Mouse (Mus musculus) heart, postnatal 0 days (tissue): Measurements from ENCODE around the gene H2-M11. TPM values are rescaled to one million over a fixed set of nuclear protein-coding genes. Genes with fewer than 3 reads are reported as not detected.

Source experiments
- ATAC-seq: fragments of 200-750 bp; cut with Nextera tagmentation; 2 replicates; pipeline ENCODE4 v1.8.0; 2017; ENCODE audit warnings: low read depth, moderate number of reproducible peaks, moderate library complexity; ENCODE audit not compliant: insufficient read depth
- DNase-seq: peaks from one replicate; pipeline ENCODE4 v3.0.0-alpha.2; 2016; ENCODE audit warnings: low spot score
- H3K27ac ChIP-seq: fragments of 300-500 bp; sonication (generic); 2 replicates; pipeline ENCODE4 v1.5.1; 2014; ENCODE audit warnings: low read depth, mild to moderate bottlenecking
- H3K27me3 ChIP-seq: fragments of 300-500 bp; sonication (generic); 2 replicates; pipeline ENCODE4 v1.6.1; 2014; ENCODE audit warnings: low read length, mixed read lengths; ENCODE audit not compliant: control insufficient read depth, insufficient read depth
- H3K36me3 ChIP-seq: fragments of 300-500 bp; sonication (generic); replicated peaks from 2 replicates; pipeline ENCODE4 v1.6.1; 2014; ENCODE audit warnings: low read length, mixed read lengths; ENCODE audit not compliant: control insufficient read depth, insufficient read depth
- H3K4me1 ChIP-seq: fragments of 300-500 bp; sonication (generic); 2 replicates; pipeline ENCODE4 v1.6.1; 2014; ENCODE audit warnings: antibody characterized with exemption; ENCODE audit not compliant: control insufficient read depth, insufficient read depth
- H3K4me2 ChIP-seq: fragments of 300-500 bp; sonication (generic); 2 replicates; pipeline ENCODE4 v1.6.1; 2014; ENCODE audit warnings: low read depth, mild to moderate bottlenecking, low read length, moderate library complexity
- H3K4me3 ChIP-seq: fragments of 300-500 bp; sonication (generic); 2 replicates; pipeline ENCODE4 v1.5.1; 2014; ENCODE audit warnings: low read depth, low read length
- H3K9ac ChIP-seq: fragments of 300-500 bp; sonication (generic); replicated peaks from 2 replicates; pipeline ENCODE4 v1.6.1; 2014; ENCODE audit warnings: low read depth, low read length, mixed read lengths
- H3K9me3 ChIP-seq: fragments of 300-500 bp; sonication (generic); replicated peaks from 2 replicates; pipeline ENCODE4 v1.6.1; 2016; ENCODE audit warnings: low read length; ENCODE audit not compliant: control insufficient read depth
- CTCF ChIP-seq: IDR thresholded peaks from 2 replicates; pipeline ENCODE4 v1.5.1; 2016; ENCODE audit warnings: antibody characterized with exemption, control low read depth, low read depth
- EP300 ChIP-seq: IDR thresholded peaks from 2 replicates; pipeline ENCODE4 v1.6.1; 2016; ENCODE audit warnings: antibody characterized with exemption, low read depth
- WGBS: fragments of 180-500 bp; shearing (Covaris S2); extraction: QIAGEN DNeasy Blood & Tissue Kit; methylation state at CpG from one replicate; pipeline ENCODE4 v1.1.7; 2014; 5-methylcytosine and 5-hydroxymethylcytosine counted together
- polyA plus RNA-seq: library from polyadenylated mRNA; unstranded; fragments of >200 nt; fragmentation: Nextera tagmentation; extraction: Ambion mirVana; gene quantifications from 2 replicates; pipeline ENCODE4 v1.2.1, GENCODE M21; 2015
- total RNA-seq: library from RNA; depleted of rRNA; stranded (reverse); fragments of >200 nt; gene quantifications from 2 replicates; pipeline ENCODE4 v1.2.3, GENCODE M21; 2014; ENCODE audit warnings: low replicate concordance; rRNA removed

Gene H2-M11
- total RNA-seq (not detected in 2 replicates), polyA plus RNA-seq (not detected in 2 replicates)

DNA sequence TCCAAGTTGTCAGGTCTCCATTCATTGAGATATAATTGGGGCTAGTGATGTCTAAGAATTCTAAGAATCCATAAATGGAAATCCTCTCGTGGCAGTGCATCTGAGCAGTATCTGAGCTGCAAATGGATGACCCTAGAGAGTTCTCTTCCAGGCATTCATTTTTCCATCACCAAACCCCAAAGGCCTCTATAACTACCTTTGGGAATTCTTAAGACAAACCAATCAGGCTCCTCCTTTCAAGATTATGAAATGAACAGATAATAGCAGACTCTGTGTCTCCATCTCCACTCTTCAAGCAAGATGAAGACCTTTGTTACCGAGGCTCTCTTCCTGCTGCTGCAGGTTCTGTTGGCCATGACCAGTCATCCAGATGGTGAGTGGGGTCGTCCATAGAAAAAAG is at the start of gene H2-M11:
Gene H2-M11, plus strand, starts transcription at position 301 of the 400 bp plus-strand sequence.
- no peaks in the 10 kb centered on the region for H3K36me3 ChIP-seq
- H3K9me3 ChIP-seq, result no peaks in the 10 kb centered on the region
- no peaks in the 10 kb centered on the region for H3K4me1 ChIP-seq
- no peak within 1 kb of the TSS for H3K27ac ChIP-seq
- TF ChIP-seq EP300 (no peak), CTCF (no peak)
- ATAC-seq, result no peak
- H3K9ac ChIP-seq, result no peak within 1 kb of the TSS
- H3K4me3 ChIP-seq, result no peak within 1 kb of the TSS
- H3K27me3 ChIP-seq, result no peaks in the 10 kb centered on the region
- 42% methylated on average over 3 of the region's 3 CpGs for WGBS
- DNase-seq, result no peak
- no peak within 1 kb of the TSS for H3K4me2 ChIP-seq

DNA sequence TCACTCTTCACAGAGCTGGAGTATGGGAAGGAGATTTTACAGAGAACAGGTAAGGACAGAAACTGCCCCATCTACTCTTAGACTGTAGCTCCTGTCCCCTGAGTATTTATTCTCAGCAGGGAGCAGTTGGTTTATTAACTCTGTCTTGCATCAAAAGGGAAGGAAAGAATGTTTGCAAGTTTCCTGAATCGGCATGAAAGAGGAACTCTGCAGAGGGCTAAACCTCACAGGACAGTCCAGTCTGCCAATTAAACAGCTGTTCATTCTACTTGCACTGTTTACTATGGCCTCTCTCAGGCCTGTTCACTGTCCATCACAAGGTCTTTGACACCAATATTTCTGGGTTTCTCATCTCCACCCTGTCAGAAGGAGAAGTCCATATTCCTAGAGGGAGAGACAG is 46.4 kb upstream of the H2-M11 start:
- Histone ChIP-seq H3K4me3 (no peak overlapping the region), H3K36me3 (no peaks in the 10 kb centered on the region), H3K27me3 (no peaks in the 10 kb centered on the region), H3K9ac (no peak overlapping the region), H3K27ac (no peak overlapping the region), H3K9me3 (no peaks in the 10 kb centered on the region), H3K4me2 (no peak overlapping the region), H3K4me1 (no peaks in the 10 kb centered on the region)
- ATAC-seq (no peak), DNase-seq (no peak)
- TF ChIP-seq EP300 (no peak), CTCF (no peak)
- whole genome bisulfite sequencing, result 50% methylated on average over 1 of the region's 1 CpGs

- Histone ChIP-seq H3K36me3 (no peaks in the 10 kb centered on the region), H3K4me1 (no peaks in the 10 kb centered on the region), H3K4me3 (no peak overlapping the region), H3K27ac (no peak overlapping the region), H3K4me2 (no peak overlapping the region), H3K9ac (no peak overlapping the region), H3K9me3 (no peaks in the 10 kb centered on the region), H3K27me3 (no peaks in the 10 kb centered on the region)
- no peak for ATAC-seq
- TF ChIP-seq EP300 (no peak), CTCF (no peak)
- no peak for DNase-seq
These were observed 43.0 kb upstream of the H2-M11 start for GRCm38 (mm10) chr17:36503910-36504309.

Other genes with a start within 250 kb of the H2-M11 start
- not detected in 2 replicates for gene H2-M10.1, start 220.9 kb upstream of the H2-M11 start, total RNA-seq
- gene H2-M10.1, start 220.9 kb upstream of the H2-M11 start, polyA plus RNA-seq, result not detected in 2 replicates
- gene H2-M10.3, start 178.7 kb upstream of the H2-M11 start, total RNA-seq, result not detected in 2 replicates
- not detected in 2 replicates for gene H2-M10.3, start 178.7 kb upstream of the H2-M11 start, polyA plus RNA-seq
- gene H2-M10.4, start 84.7 kb upstream of the H2-M11 start, total RNA-seq, result not detected in 2 replicates
- gene H2-M10.4, start 84.7 kb upstream of the H2-M11 start, polyA plus RNA-seq, result not detected in 2 replicates
- gene H2-M9, start 95.6 kb downstream of the H2-M11 start, total RNA-seq, result not detected in 2 replicates
- not detected in 2 replicates for gene H2-M9, start 95.6 kb downstream of the H2-M11 start, polyA plus RNA-seq
- gene H2-M1, start 125.1 kb downstream of the H2-M11 start, total RNA-seq, result not detected in 2 replicates
- not detected in 2 replicates for gene H2-M1, start 125.1 kb downstream of the H2-M11 start, polyA plus RNA-seq
- not detected in 2 replicates for gene H2-M10.5, start 225.8 kb downstream of the H2-M11 start, total RNA-seq
- not detected in 2 replicates for gene H2-M10.5, start 225.8 kb downstream of the H2-M11 start, polyA plus RNA-seq